Mouse (Mus musculus) hindbrain, postnatal 0 days (tissue): ENCODE data around the gene Cdt1. TPM values are rescaled to one million over a fixed set of nuclear protein-coding genes. Genes with fewer than 3 reads are reported as not detected.

ENCODE experiments used
- ATAC-seq: fragments of 200-750 bp; cut with Nextera tagmentation; 2 replicates; pipeline ENCODE4 v1.8.0; 2017; ENCODE audit warnings: mild to moderate bottlenecking, moderate TSS enrichment, moderate library complexity
- DNase-seq: peaks from one replicate; pipeline ENCODE4 v3.0.0-alpha.2; 2015; ENCODE audit warnings: low spot score
- H3K27ac ChIP-seq: fragments of 300-500 bp; sonication (generic); 2 replicates; pipeline ENCODE4 v1.5.1; 2014; ENCODE audit warnings: mild to moderate bottlenecking
- H3K27me3 ChIP-seq: fragments of 300-500 bp; sonication (generic); 2 replicates; pipeline ENCODE4 v1.6.1; 2014; ENCODE audit warnings: low read length, mixed read lengths; ENCODE audit not compliant: insufficient read depth
- H3K36me3 ChIP-seq: fragments of 300-500 bp; sonication (generic); 2 replicates; pipeline ENCODE4 v1.6.1; 2014; ENCODE audit warnings: low read length, mixed read lengths; ENCODE audit not compliant: insufficient read depth
- H3K4me1 ChIP-seq: fragments of 300-500 bp; sonication (generic); 2 replicates; pipeline ENCODE4 v1.6.1; 2014; ENCODE audit warnings: antibody characterized with exemption, low read length, mixed read lengths; ENCODE audit not compliant: insufficient read depth
- H3K4me2 ChIP-seq: fragments of 300-500 bp; sonication (generic); 2 replicates; pipeline ENCODE4 v1.6.1; 2014; ENCODE audit warnings: low read depth, mild to moderate bottlenecking, low read length, moderate library complexity, mixed read lengths
- H3K4me3 ChIP-seq: fragments of 300-500 bp; sonication (generic); 2 replicates; pipeline ENCODE4 v1.5.1; 2014; ENCODE audit warnings: low read length
- H3K9ac ChIP-seq: fragments of 300-500 bp; sonication (generic); replicated peaks from 2 replicates; pipeline ENCODE4 v1.6.1; 2014; ENCODE audit warnings: mild to moderate bottlenecking, low read length, moderate library complexity, mixed read lengths
- H3K9me3 ChIP-seq: fragments of 300-500 bp; sonication (generic); 2 replicates; pipeline ENCODE4 v1.6.1; 2016; ENCODE audit warnings: low read length, mixed read lengths
- CTCF ChIP-seq: IDR thresholded peaks from 2 replicates; pipeline ENCODE4 v1.5.1; 2016; ENCODE audit warnings: antibody characterized with exemption, control low read depth, low read depth
- WGBS: fragments of 180-500 bp; shearing (Covaris S2); extraction: QIAGEN DNeasy Blood & Tissue Kit; methylation state at CpG from one replicate; pipeline ENCODE4 v1.1.7; 2014; 5-methylcytosine and 5-hydroxymethylcytosine counted together
- polyA plus RNA-seq: library from polyadenylated mRNA; unstranded; fragments of >200 nt; fragmentation: Nextera tagmentation; extraction: Ambion mirVana; gene quantifications from 2 replicates; pipeline ENCODE4 v1.2.1, GENCODE M21; 2015
- total RNA-seq: library from RNA; depleted of rRNA; stranded (reverse); fragments of >200 nt; gene quantifications from 2 replicates; pipeline ENCODE4 v1.2.3, GENCODE M21; 2014; rRNA removed

The Cdt1 gene
- 24.9 and 26.3 TPM in 2 replicates for total RNA-seq
- polyA plus RNA-seq, result 10.7 and 11.7 TPM in 2 replicates

- ATAC-seq (peak; percentile 96), DNase-seq (peak; percentile 98)
- peak within 1 kb of the TSS; percentile 78 for H3K4me3 ChIP-seq
- peak within 1 kb of the TSS; percentile 75 for H3K9ac ChIP-seq
- H3K36me3 ChIP-seq, result no peaks in the 10 kb centered on the region
- H3K27ac ChIP-seq, result peak within 1 kb of the TSS; percentile 90
- no peaks in the 10 kb centered on the region for H3K27me3 ChIP-seq
- peaks cover 4% of the 10 kb centered on the region; the same call in 1 of the 2 replicates for H3K4me1 ChIP-seq
- TF ChIP-seq CTCF, result no peak
- peak within 1 kb of the TSS; percentile 94 for H3K4me2 ChIP-seq
- WGBS, result under 1% methylated on average over 62 of the region's 62 CpGs
- H3K9me3 ChIP-seq, result no peaks in the 10 kb centered on the region
These were observed at the start of gene Cdt1 for GRCm38 (mm10) chr8:122567361-122568108. TSS of gene Cdt1 (plus strand) at chr8:122568015.

- no peak for TF ChIP-seq CTCF
- Histone ChIP-seq H3K27ac (no peak overlapping the region), H3K9ac (no peak overlapping the region), H3K4me1 (peaks cover 22% of the 10 kb centered on the region), H3K27me3 (no peaks in the 10 kb centered on the region), H3K9me3 (no peaks in the 10 kb centered on the region), H3K36me3 (no peaks in the 10 kb centered on the region), H3K4me2 (no peak overlapping the region), H3K4me3 (no peak overlapping the region)
- DNase-seq, result no peak
- WGBS, result 61% methylated on average over 11 of the region's 11 CpGs
- no peak for ATAC-seq
These were observed 47.2 kb upstream of the Cdt1 start for GRCm38 (mm10) chr8:122520611-122521010.

- no peak for TF ChIP-seq CTCF
- Histone ChIP-seq H3K27me3 (no peaks in the 10 kb centered on the region), H3K9me3 (no peaks in the 10 kb centered on the region), H3K4me2 (peak overlapping the region; percentile 33), H3K4me1 (peaks cover 22% of the 10 kb centered on the region), H3K4me3 (no peak overlapping the region), H3K9ac (0 out of 2 replicates have a peak overlapping the region, but pooled peaks have one; percentile 13), H3K36me3 (no peaks in the 10 kb centered on the region), H3K27ac (peak overlapping the region; percentile 76)
- WGBS, result 54% methylated on average over 14 of the region's 14 CpGs
- ATAC-seq (peak; percentile 67), DNase-seq (peak; percentile 54)
These were observed 44.8 kb upstream of the Cdt1 start for GRCm38 (mm10) chr8:122522796-122523651.

GRCm38 (mm10) chr8:122523652-122524360 is 44.0 kb upstream of the Cdt1 start:
- no peak overlapping the region for H3K4me3 ChIP-seq
- H3K36me3 ChIP-seq, result no peaks in the 10 kb centered on the region
- peak; percentile 66 for DNase-seq
- no peaks in the 10 kb centered on the region for H3K27me3 ChIP-seq
- 0 out of 2 replicates have a peak overlapping the region, but pooled peaks have one; percentile 19 for H3K9ac ChIP-seq
- 12% methylated on average over 23 of the region's 23 CpGs for WGBS
- peaks cover 22% of the 10 kb centered on the region for H3K4me1 ChIP-seq
- peak overlapping the region; percentile 33 for H3K4me2 ChIP-seq
- H3K9me3 ChIP-seq, result no peaks in the 10 kb centered on the region
- ATAC-seq, result peak; percentile 69
- H3K27ac ChIP-seq, result peak overlapping the region; percentile 76
- no peak for TF ChIP-seq CTCF

- Histone ChIP-seq H3K4me3 (no peak overlapping the region), H3K4me2 (peak overlapping the region; percentile 33), H3K4me1 (peaks cover 22% of the 10 kb centered on the region), H3K27ac (peak overlapping the region; percentile 76; the same call in 1 of the 2 replicates), H3K27me3 (no peaks in the 10 kb centered on the region), H3K36me3 (no peaks in the 10 kb centered on the region), H3K9ac (no peak overlapping the region), H3K9me3 (no peaks in the 10 kb centered on the region)
- no peak for TF ChIP-seq CTCF
- WGBS, result 56% methylated on average over 6 of the region's 6 CpGs
- DNase-seq (no peak), ATAC-seq (no peak)
These were observed 43.3 kb upstream of the Cdt1 start for GRCm38 (mm10) chr8:122524506-122524905.

- peaks cover 22% of the 10 kb centered on the region for H3K4me1 ChIP-seq
- H3K36me3 ChIP-seq, result no peaks in the 10 kb centered on the region
- H3K27me3 ChIP-seq, result no peaks in the 10 kb centered on the region
- 76% methylated on average over 6 of the region's 6 CpGs for WGBS
- DNase-seq, result no peak
- H3K4me2 ChIP-seq, result no peak overlapping the region
- no peak for TF ChIP-seq CTCF
- no peak overlapping the region for H3K4me3 ChIP-seq
- no peaks in the 10 kb centered on the region for H3K9me3 ChIP-seq
- 0 out of 2 replicates have a peak overlapping the region, but pooled peaks have one; percentile 13 for H3K9ac ChIP-seq
- ATAC-seq, result no peak
- peak overlapping the region; percentile 76; the same call in 1 of the 2 replicates for H3K27ac ChIP-seq
These were observed 42.8 kb upstream of the Cdt1 start for GRCm38 (mm10) chr8:122525004-122525403.
